Mouse (Mus musculus): ENCODE data around the gene Gadd45b.
A peak's percentile ranks its signal among the peaks of the same experiment; 100 is the strongest.

The Gadd45b gene

DNA sequence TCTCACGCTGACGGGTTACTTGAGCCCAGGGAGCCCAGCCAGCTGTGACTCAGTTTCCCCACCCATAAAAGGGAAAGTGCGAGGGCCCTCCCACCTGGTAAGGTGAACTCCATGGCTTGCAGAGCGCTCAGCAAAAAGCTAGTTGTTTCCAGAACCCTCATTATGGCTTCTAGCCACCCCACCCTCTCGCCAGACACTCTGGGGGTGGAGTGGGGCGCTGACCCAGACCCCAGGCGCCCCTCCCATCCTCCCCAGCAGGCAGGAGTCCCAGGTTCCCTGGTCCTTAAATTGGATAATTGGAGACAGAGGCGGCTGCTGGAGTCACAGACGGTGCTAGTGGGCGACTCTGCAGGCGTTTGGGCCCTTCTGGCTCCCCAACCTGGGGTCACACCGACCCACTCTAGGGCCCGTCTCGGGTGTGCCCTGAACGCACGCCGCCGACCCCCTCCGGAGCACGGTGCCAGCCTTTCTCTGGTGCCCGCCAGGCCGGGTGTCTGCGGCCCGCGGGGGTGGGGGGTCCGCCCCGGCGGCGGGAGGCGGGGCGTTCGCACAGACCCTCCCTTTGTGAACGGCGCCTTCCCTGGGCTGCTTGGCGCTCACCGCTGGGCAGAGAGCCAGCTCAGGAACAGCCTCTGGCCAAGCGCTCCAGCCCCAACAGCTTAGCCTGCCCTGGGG, 6.4 kb downstream of the Gadd45b start:
- peak; percentile 80 to 84 for DNase-seq

DNA sequence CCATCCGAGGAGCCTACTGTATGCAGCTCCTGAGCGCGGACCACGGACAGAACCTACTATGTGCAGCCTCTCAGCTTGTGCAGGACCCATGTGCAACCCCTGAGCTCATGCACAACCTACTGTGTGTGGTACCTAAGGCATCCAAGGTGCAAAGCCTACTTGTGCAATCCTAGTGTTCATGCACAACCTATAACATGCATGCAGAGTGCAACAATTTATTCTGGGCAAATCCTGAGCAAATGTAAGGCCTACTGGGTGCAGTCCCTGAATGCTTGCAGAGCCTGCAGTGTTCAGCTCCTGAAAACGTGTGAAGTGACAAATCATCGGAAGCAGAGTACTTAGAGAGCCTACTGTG, 6.9 kb downstream of the Gadd45b start:
- DNase-seq = no peak

DNA sequence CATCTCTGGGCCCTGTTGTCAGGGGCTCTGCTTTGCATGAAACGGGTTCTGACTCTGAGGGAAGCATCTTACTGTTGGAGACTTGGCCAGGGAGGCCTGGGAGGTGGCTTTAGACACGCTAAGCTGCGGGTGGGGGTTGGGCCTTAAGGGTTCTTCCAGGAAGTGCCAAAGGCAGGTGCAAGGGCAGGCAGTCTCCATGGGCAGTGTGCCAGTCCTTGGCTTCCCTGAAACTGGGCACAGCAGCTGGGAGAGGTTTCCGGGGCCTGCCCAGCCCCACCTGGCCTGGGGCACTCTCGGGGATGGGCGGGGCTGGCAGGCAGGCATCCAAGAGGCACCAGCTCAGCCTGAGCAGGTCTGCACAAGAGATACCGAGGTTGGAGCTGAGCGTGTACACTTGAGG, 7.8 kb downstream of the Gadd45b start:
- peak; percentile 93 to 96 for DNase-seq

DNA sequence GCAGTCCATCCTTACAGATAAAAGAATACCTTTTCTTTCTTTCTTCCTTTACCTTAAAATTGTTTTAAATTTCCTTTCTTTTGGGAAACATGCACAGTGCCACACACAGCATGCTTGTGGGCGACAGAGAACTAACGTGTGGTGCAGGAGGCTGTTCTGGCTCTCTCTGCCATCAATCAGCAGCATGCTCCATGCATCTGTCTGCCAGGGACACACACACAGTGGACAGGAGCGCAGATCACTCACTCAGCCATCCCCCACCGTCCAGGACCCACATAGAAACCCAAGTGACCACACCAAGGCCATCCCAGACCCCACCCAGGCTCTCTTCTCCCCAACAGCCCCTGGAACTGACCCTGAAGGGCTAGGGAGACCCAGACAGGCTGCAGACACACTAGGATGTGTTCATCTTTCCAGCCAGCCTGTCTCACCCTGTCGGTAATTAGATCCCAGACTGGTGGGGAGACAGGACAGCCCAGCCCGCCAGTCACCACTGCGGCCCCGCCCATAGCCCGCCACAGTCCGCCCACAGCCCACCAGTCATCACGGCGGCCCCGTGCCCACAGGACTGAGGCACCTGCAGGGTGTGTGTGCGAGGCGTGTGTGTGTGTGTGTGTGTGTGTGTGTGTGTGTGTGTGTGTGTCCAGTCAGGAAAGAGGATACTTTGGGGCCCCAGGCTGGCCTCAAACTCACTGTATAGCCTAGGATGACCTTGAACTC, 9.1 kb downstream of the Gadd45b start:
- DNase-seq = no peak

DNA sequence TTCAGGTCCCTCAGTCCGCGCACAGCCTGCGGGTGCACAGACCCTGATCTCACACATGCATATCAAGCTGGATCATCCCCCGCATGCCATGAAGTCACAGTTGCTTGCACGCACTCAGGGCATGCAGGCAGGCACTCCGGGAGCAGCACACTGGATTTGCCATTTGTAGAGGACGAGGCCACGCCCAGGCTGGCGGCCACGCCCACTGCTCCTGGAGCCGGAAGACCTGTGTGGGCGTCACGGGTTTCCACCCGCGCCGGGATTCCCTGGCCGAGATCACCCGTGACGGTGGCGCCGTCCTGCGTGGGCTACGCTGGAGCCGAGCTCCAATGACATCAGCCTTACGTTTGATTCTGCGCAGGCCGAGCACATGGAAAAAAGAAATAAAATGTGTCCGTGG, 9.8 kb downstream of the Gadd45b start:
- DNase-seq = peak; percentile 90 to 94

DNA sequence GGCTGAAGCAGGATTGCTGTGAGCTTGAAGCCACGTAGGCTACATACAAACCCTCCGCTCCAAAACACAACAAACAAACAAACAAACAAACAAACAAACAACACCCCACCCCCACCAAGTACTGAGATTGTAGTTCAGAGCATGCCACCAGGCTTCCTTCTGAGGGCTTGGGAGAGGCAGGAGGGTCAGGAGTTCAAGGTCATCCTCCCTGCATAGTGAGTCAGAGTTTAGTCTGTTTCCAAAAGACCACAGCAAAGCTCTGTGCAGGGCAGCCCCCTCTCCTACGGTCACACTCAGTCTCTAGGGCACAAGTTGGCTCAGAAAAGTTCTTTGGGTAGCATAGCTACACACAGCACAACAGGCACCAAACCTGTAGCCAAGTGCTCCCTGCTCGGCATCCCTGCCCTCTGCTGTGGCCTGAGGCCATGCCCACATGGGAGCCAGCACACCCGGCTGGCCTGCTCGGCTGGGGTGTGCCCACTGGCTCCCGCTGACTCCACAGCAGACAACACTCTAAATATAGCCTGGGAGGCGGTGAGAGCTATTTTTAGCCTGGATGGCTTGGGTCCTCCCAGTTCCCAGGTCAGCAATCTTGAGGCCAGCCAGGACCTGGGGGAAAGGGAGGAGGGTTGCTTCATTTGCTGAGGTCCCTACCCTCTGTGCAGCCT, 10.6 kb downstream of the Gadd45b start:
- peak; percentile 84 to 88 for DNase-seq

DNA sequence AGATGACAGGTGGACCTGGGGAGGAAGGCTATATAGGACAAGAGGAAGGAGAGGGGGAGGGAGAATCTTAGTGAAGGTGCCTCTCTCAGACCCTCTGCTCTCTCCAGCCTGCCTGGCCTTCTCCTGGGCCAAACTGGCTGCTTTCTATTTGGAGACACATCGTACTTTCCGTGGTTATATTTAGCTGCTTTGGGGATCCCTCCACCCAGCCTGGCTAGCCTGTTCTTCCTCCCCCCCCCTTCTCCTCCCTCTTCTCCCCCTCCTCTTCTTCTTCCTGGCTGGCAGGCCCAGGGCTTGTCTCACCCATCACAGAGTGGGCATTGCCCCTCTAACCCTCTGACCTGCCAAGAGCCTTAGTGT, 11.1 kb downstream of the Gadd45b start:
- DNase-seq = no peak

DNA sequence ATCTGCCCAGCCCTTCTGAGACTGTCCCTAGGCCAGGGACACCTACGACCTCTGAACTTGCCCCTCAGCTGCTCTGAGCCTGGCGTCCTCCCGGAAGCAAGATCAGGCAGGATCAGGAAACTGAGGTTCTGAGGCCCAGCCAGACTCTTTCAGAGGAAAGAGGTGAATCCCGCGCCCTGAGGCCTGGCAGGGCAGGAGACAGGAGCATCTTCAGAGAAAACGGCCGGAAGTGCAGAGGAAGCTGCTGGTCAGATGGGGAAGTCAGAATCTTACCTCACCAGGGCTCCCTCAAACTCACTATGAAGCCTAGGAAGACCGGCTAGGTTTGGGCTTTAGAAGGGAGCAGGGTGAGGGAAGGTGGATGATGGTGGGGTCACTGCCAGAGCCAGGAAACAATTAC, 13.0 kb downstream of the Gadd45b start:
- DNase-seq = no peak

DNA sequence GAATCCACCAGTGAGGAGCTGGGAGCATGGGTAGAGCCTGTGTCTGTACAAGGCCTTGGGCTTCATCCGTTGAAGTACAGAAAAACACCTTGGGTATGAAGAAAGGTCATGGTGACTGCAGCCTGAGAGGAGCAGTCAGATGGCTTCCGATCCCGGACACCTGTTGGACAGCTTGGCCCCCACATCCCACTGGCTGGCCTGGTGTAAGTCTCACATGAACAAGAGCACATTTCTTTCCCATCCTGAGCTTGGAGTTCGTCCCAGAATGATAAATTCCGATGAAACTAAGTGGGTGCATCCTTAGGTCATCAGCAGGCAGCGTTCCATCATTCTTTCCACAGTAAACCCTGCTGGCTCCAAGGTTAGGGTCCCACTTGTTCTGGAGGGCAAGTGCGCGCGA, 13.8 kb downstream of the Gadd45b start:
- DNase-seq = no peak

DNA sequence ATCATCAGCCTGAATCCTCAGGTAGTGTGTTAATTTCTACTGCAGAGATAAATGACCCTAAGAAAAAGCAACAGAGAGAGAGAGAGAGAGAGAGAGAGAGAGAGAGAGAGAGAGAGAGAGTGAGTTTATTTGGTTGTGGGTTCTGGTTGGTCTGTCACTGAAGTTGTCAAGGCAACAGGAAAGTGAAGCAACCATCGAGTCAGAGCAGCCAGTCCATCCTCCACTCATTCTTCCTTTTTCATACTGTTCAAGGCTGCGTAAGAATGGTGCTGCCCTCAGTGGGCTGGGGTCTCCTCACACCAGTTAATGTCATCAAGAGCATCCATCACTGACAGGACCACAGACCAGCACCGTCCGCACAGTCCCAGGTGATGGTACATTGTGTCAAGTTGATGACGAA, 14.4 kb downstream of the Gadd45b start:
- DNase-seq = no peak

DNA sequence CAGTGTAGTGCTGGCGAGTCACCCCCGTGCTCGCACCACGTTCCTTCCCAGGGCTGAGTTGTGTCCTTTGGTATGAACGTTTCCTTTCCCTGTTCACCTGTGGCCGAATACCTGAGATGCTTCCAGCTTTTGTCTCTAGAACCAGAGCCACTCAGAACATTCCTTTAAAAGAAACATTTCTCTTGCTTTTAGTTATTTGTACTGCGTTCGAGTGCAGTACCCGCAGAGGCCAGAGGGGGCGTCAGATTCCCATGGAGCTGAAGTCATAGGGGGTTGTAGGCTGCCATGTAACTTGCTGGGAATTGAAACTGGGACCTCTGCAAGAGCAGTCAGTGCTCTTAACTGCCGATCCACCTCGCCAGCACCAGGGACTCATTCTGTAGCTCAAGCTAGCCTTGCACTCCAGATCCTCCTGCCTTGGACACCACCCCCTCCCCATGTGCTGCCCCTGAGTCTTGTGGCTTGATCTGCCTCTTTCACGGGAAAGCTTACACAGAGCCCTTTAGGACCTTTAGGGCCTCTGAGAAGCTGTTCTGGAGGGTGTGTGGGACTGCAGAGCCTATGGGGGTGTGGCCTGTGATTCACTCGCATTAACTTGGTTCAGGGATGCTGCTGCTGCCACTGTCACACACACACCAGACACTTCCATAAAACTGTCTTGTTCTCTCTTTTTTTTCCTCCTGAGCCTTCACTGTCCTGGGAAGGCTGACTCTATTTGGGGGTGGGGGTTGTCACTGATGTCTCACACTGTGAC, 17.0 kb downstream of the Gadd45b start:
- DNase-seq = no peak

DNA sequence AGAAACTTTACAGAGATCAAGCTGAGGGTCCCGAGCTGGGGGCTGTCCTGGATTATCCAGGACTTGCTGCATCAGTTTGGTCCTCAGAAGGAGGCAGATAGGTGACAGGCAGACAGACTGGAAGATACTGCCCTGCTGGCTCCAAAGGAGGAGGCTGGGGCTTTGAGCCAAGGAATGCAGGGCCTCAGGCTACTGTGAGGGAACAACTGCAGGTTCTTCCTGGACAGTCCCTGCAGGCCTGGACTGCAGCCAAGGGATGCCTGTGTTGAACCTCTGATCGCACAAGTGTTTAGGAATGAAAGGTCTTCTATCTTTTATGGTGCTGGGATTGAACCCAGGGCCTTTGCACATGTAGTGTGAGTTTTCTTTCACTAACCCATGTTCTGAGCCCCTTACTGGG, 17.9 kb downstream of the Gadd45b start:
- DNase-seq = peak; percentile 29 to 60

DNA sequence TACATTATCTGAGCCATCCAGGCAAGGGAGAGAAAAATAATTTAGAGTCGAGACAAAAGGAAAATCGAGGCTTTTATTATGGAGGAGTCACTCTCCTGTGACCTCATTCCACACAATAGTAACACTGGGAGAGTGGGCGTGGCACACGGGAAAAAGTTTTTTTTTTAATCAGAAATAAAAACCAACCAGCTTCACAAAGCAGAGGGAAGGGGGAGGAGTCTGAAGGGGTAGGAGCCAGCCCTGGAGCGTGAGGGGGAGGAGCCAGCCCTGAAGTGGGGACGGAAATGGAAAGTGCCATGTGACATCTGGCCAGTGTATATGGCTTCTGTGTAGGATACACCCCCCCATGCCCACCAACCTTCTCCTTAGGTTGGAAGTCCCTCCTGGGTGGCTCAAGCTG, 18.7 kb downstream of the Gadd45b start:
- peak; percentile 61 to 76 for DNase-seq

DNA sequence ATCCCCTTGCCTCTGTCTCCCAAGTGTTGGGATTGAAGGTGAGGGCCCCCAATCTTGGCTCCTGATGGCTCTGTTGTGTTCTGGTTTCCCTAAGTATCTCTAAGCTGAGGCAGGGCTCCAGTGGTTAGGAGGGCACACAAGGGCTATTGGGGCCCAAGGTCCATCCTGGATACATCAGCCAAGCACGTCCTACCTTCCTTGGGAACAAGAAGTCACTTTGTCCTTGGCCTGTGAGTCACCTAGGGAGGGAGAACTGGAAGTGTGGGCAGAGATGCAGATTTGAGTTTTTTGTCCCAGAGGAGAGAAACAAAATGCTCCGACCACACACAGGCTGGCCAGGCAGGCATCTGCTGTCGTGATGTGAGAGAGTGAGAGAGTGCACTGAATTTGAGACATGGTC, 19.2 kb downstream of the Gadd45b start:
- no peak for DNase-seq

DNA sequence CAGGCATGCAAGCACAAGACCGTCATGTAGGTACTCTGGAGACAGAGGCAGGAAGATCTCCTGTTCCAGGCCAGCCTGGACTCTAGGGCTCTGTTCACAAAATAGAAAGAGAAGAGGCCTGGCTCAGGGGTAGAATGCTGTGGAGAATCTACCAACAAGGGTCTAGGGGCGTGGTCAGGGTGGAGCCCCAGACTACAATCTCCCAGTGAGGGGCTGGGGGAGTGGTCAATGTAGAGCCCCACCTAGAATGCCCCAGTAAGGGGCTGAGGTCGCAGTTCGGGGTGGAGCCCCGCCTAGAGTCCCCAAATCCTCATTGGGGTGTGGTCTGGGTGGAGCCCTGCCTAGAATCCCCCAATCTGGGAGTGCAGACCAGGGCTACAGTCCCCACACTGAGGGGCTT, 20.4 kb downstream of the Gadd45b start:
- DNase-seq = no peak

DNA sequence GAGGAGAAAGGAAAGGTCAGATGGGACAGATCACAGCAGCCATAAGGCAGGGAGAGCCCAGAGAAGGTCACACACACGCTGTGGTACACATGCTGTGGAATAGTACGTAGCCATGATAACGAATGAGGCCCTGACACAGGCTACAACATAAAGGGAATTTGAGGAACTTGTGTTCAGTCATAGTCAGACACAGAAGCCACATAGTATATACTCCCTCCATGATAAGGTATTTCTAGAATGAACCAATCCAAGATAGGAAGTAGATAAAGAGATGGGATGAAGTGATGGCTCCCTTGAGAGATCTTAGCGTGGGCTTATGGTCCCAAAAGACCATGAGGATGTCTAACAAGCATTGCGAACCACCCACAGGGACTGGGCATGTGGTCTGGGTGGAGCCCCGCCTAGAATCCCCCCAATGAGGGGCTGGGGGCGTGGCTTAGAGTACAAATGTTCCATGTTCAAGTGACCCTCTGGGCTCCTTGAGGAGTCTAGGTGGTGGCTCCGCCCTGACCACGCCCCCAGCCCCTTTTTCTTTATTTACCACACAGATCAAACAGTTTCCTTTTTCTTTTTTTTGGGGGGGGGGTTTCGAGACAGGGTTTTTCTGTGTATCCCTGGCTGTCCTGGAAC, 22.0 kb downstream of the Gadd45b start:
- DNase-seq = no peak

DNA sequence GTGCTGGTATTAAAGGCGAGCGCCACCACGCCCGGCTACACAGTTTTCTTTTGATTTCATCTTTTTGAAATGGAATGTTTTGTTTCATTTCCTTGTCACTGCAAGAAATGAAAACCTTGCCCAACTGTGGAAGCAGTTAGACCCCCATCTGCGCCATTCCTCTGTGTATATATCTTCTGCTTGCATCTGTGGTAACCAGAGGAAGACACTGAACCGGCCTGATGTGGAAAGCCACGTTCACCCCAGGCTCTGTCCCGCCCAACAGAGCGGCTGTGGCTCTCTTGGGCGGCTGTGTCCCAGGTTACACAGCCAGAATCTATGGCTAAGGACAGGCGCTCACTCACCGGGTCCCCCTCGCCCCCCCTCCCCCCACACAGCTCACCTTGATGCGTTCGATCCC, 22.6 kb downstream of the Gadd45b start:
- DNase-seq = no peak

DNA sequence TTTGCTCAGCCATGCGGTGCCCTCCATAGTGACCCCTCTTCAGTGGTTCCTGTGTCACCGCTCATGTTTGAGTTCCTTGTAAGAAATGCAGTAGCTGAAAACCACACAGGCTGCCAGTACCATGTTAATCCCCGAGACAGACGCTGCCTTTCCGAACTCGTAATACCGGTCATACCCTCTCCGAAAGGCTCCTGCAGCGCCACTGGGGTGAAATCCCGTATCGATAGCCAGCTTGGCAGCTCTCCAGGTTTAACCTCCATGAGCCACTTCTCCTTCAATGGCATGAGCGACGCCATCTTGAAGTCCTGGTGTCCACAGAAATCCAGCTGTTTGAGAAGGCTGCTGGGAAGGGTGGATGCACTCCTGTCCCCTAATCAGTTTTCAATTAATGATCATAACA, 24.5 kb downstream of the Gadd45b start:
- no peak for DNase-seq

DNA sequence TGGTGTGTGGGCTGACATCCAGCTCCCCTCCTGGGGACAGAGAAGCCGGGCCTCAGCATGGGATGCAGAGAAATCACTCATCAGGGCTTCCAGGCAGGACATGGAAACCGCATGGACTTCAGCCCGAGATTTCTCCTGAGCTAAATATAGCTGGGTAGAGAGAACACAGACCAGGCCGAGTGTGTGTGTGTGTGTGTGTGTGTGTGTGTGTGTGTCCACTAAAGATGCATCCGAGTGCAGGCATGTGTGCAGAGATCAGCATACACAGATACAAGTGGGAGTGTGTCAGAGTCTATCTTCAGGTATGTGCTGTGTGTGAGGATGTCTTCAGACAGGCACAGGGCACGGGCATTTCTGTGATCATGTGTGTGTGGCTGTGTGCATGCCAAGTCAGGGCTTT, 25.0 kb downstream of the Gadd45b start:
- DNase-seq = no peak

DNA sequence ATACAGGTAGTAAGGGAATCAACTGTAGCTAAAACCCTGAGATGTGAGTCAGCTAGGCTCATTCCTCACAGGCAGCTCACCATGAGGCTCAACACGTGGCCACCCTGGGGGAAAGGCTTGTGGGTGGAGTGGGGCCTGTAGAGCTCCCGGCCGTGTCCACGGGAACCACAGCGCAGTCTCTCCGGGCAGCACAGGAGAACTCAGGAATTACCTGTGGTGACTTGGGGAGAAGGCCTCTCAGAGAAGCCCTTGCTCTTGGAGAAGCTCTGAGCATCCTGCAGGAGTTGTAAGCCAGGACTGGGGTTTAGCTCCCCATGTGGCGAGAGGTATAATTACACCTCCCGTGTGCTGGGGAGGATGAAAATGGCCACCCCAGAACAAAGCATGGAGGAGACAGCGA, 25.7 kb downstream of the Gadd45b start:
- peak; percentile 64 to 75 for DNase-seq

DNA sequence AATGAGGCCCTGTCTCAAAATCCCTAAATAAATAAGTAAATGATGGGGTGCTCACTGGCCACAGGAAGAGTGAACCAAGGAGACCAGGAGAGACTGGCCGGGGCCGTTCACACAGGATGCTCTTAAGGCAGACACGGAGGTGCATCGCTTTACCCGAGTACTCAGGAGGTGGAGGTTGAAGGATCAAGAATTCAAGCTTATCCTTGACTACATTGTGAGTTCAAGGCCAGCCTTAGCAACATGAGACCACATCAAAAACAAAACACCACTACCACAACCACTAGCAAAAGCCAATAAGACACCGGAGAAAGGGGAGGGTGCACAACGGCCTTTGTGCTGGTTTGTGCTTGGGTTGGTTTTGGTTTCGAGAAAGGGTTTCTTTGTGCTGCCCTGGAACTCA, 26.5 kb downstream of the Gadd45b start:
- no peak for DNase-seq

DNA sequence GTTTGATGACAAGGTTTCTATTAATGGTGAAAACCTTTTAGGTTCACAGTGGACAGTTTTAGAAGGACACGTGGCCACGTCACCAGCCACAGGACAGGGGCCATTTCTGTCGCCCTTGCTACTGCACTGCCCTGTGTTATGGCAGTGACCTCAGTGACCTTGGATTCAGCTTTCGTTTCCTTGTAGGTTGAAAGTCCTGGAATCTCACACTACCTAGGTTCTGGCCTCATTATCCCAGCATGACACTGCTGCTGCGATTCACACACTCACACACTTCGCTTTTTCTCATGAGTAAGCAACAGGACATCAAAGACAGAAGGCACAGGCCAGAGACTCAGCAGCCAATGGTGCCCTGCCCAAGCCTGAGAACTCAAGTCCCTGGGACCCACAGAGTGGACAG, 27.0 kb downstream of the Gadd45b start:
- no peak for DNase-seq

DNA sequence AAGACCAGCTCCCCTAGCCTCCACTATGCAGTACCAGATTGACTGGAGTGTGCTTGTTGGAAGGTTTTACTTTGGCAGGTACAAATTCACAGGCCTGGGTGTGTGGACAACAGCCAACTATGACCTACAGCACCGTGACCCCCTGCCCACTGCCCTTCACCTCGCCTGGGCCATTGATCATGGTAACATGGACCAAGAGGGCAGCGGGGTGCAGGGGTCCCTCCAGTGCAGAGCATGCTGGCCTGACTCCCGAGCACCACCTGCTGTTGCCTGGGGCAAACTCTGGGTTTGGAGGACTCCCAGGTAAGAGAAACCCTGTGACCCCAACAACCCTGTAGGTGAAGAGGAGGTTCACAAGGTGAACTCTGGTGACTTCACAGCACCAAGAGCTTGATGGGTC, 27.9 kb downstream of the Gadd45b start:
- no peak for DNase-seq

Measured in lung, adult 18-20 months (tissue).